ENCODE assay signal across 12 mouse cellular contexts in genomic region chr14:6440774-6441173, GRCm38 (mm10). TPM values are rescaled to one million over a fixed set of nuclear protein-coding genes. Genes with fewer than 3 reads are reported as not detected.
DNase-seq lines count a peak whose midpoint lies in the region; TF ChIP-seq lines count a peak whose summit lies in the region.
"Not testable (repeated sequence)": the region's sequence is repeated elsewhere in the genome, so short reads cannot be mapped to it uniquely, and the experiment has no call there.
"Had no signal": no experiment of that assay in that cellular context is flagged by ENCODE, and none has a peak within 500 bp of the region (broad histone marks: within the 10 kb centered on the region; RNA-seq: fewer than 3 reads in every experiment).

No protein-coding gene starts in this region.

- intact Hi-C loops in gastrocnemius, adult 2 months (cut with DNase I) = not testable (repeated sequence)

- DNase-seq in gastrocnemius, adult 2 months = peak; percentile 7
- peak; percentile 2 for DNase-seq in kidney, adult 18-20 months
- peak; percentile 1 for DNase-seq in lung, postnatal 10 days
- DNase-seq in testis, postnatal 10 days (ENCODE audit: low spot score) = peak; percentile 34
- peak; percentile 3 for DNase-seq in thymus, postnatal 4 days
- peak; percentile 2 for DNase-seq in urinary bladder, postnatal 14 days (ENCODE audit: low spot score)
- peak; percentile 16 to 52 for DNase-seq in urinary bladder, postnatal 4 days (ENCODE audit: low spot score in 2 of 2)

- not testable (repeated sequence) for H3K27ac ChIP-seq in gastrocnemius, adult 2 months

- H3K4me3 ChIP-seq in gastrocnemius, adult 2 months = not testable (repeated sequence)

- TF ChIP-seq CTCF in gastrocnemius, adult 2 months (IDR thresholded peaks at IDR 0.05) = not testable (repeated sequence)

RNA-seq across cellular contexts. Expression of gene Gm3594, which starts 3.6 kb away (rescaled TPM):
- total RNA-seq in gastrocnemius, adult 2 months (2021) = not detected
- total RNA-seq: adrenal gland, adult 8-10 months; adrenal gland, postnatal 14 days; adrenal gland, postnatal 36 days; ES-E14; MEL had no signal

RNA-seq across cellular contexts. Expression of gene Gm3591, which starts 28.5 kb away (rescaled TPM):
- total RNA-seq in gastrocnemius, adult 2 months (2021) = under 1 TPM in 1 of 2 experiments, not detected in 1; 0.42 TPM
- total RNA-seq: adrenal gland, adult 8-10 months; MEL had no signal

RNA-seq across cellular contexts. Expression of gene Gm16440, which starts 50.7 kb away (rescaled TPM):
- not detected for total RNA-seq in gastrocnemius, adult 2 months (2021)
- total RNA-seq: adrenal gland, adult 8-10 months; adrenal gland, postnatal 14 days; adrenal gland, postnatal 36 days; ES-E14; MEL had no signal
